Mouse (Mus musculus): ENCODE measurements around the gene Soat2. TPM values are rescaled to one million over a fixed set of nuclear protein-coding genes. Genes with fewer than 3 reads are reported as not detected.

The Soat2 gene
- 0.55 and 1.2 TPM in 2 replicates for total RNA-seq (2021)
- long read RNA-seq, transcript Soat2-201 (15 exons, 2,208 nt), result major isoform, 24 of 28 reads
- long read RNA-seq, partial matches to known transcripts, result 2 of 28 reads
- long read RNA-seq, other reads (novel, unspliced or antisense), result 2 of 28 reads

DNA sequence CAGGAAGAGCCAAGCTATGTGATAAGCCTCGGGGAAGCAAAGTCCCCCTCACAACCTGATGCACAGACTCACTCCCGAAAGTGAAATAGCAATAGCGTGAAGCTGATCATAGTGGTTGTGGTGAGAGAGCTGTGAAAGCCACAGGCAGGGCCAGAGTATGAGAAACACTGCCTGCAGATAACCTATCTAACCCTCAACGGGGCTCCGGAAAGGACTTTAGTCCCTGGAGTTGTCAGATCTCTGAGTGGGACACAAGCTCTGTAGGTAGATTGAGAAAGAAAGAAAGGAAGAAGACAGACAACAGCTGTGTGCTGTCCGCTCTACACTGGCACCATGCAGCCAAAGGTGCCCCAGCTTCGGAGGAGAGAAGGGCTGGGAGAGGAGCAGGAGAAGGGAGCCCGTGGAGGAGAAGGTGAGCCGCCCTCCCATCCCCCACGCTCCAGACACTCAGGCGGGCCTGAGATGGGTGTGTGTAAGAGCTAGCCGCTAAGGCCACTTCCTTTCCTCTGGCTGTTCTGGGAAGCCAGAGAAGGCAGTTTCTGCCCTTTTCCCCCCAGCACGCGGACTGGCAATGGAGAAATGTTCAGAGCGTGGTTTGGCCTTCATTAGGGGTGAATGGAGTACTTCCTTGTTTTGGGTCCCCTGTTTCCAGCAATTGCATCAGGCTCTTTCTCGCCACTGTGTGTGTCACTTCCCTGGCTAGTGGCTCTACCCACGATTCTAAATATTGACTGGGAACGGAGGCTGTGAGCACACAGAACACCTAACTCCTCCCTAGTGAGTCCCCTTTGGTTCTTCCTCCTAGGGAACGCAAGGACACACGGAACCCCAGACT is at the start of gene Soat2:
Soat2 (plus strand) TSS at position 226 of the 835 bp plus-strand sequence.
- no peak for DNase-seq

DNA sequence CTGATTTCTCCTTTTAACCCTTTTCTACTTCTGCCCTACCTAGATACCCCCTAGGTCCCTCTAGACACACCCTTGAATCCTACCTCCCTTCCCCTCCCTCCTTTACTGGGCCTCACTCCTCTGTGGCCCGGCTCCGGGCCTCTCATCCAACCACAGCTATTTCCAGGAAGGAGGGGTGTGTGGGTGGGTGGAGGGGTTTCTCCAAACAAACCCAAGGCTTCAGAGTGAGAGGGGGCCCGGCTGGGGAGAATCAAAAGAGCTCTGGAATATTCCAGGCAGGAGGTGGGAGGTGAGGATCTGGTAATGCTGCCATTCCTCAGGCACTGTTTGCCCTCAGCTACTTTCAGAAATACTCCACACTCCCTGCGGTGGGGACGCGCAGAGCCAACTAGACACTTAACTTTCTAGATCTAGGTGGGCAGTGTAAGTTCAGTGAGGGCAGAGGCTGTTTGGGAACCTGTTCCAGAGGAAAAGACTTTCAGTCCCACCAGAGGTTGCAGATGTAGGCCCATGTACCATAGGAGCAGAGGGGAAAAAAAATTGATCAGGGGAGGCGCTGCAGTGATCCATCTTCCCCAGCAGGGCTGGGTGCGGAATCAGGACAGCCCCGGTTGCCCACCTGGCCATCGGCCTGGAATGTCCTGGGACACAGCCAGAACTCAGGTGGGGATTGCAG is 49.2 kb upstream of the Soat2 start:
- DNase-seq, result no peak

DNA sequence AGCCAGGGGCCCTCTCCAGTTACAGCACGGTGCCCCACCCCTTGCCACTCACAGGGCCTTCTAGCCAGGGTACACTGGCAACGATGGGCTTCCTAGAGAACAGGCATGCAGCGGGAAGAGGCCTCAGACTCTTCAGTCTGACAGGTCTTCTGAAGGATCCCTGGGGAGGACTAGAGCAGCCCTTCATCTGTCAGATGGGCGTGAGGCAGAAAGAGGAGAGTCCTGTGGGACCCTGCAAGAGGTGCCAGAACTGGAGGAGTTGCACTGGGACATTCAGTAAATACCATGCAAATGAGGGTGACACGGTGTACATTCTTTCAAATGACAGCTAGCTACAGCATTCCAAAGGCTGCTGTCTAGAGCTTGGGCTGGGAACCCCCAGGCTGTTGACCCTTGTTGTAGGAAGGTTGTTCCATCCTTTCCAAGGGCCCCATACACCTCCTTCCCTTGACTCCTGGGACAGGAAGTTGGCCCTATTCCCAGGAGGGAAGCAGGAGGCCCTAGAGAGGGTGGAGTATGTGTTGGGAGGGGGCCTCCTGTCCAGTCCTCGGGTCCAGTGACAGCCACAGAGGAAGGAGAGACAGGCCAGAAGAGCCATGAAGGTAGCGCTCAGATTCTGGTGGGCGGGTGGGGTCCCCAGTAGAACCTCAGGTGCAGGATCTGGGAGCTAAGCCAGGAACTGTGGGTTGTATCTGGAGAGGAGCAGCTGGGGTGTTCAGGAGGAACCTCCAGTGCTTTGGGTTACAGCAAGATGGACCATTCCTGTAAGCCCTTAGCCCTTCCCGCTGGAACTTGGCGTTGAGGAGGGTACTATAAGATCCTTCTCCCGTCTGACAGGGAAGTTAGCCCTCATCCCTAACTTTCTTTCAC is 48.4 kb upstream of the Soat2 start:
- DNase-seq, result no peak

DNA sequence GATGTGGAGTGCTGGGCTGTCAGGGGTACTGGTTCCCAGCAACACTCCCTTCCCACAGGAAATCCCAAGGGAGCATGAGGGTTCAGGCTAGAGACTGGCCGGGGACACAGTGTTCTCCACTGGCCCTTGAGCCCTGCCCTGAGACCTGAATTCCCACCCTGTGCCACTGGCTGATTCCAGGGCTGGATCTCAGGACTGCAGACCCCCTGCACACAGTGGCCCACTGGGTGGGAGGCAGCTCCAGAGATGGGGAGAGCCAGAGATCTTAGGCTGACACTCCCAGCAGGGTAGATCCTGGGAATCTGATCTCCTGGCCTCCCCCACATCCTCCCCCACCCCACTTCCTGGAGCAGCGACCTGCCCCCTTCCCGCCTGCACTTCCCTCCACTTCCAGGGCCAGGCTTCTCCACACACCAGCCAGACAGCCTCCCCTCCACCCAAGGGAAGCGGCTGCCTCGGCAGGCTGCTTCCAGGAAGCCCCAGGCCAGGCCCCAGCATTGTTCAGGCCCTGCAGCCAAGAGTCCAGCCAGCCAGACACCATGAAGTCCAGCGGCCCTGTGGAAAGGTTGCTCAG is 47.7 kb upstream of the Soat2 start:
- DNase-seq, result peak; percentile 58

DNA sequence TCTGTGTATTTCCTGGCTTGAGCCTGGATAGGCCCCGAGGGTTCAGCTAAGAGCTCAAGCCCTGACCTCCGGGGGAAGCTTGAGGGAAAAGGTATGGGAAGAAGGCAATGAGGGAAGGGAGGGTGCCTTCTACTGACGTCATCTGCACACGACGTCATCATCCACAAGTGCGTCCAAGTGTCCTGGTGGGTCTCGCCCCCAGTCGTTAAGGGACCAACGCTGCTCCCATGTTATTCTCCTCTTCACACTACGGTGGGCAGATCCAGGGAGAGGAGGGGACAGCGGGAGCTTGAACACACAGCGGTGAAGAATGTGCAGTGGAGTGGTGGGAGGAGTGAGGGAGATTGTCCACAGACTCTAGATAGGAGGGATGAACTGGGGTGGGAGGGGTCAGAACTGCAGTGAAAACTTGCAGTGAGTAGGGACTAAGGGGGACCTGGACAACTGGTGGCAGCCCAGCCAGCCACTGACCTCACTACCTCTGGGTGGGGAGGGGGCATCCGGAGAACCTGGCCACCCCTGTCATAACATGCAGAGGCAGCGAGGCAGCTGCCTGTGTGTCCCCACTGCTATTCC is 46.9 kb upstream of the Soat2 start:
- no peak for DNase-seq

DNA sequence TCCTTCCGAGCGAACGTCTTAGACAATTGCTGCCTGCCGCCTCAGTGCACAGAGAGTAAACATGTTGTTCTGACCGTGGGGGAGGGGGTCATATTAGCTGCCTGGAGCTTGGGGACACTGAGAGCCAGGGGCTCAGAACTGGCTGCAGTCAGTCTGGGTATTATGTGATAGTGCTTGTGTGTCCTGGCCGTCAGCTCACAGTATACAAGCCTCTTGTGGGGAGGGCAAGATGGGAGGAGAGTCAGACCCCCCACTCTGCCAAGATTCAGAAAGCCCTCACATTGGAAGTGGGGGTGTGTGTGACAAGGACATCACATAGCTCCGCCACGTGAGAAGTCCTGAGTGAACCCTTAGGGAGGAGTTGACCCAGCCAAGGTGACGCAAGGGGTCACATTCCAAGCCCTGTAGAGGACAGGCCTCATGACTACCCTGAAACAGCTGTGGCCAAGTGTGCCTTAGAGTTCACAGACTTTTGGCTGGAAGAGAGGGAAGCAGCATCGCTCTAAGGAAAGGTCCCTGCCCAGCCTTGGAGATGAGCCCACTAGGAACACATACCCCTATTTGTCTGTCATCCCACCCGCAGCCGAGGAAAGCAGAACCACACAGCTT is 46.3 kb upstream of the Soat2 start:
- DNase-seq, result peak; percentile 71

DNA sequence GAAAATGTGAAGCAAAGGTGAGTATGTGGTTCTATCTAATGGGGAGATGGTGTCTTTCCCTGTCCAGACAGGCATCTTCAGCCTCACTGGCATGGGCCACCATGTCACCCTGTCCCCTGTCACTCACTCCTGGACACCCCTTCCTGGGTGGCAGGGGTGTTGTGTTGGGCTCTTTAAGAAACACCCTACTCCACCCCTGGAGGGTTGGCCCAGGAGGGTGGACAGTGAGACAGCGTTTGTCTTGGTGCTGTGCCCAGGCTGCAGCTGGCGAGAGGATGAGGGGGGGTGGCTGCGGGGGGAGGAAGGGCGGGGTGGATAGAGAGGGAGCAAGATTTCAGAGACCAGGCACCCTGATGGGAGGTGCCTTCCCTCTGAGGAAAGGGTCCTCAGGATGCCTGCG is 45.0 kb upstream of the Soat2 start:
- peak; percentile 79 for DNase-seq

DNA sequence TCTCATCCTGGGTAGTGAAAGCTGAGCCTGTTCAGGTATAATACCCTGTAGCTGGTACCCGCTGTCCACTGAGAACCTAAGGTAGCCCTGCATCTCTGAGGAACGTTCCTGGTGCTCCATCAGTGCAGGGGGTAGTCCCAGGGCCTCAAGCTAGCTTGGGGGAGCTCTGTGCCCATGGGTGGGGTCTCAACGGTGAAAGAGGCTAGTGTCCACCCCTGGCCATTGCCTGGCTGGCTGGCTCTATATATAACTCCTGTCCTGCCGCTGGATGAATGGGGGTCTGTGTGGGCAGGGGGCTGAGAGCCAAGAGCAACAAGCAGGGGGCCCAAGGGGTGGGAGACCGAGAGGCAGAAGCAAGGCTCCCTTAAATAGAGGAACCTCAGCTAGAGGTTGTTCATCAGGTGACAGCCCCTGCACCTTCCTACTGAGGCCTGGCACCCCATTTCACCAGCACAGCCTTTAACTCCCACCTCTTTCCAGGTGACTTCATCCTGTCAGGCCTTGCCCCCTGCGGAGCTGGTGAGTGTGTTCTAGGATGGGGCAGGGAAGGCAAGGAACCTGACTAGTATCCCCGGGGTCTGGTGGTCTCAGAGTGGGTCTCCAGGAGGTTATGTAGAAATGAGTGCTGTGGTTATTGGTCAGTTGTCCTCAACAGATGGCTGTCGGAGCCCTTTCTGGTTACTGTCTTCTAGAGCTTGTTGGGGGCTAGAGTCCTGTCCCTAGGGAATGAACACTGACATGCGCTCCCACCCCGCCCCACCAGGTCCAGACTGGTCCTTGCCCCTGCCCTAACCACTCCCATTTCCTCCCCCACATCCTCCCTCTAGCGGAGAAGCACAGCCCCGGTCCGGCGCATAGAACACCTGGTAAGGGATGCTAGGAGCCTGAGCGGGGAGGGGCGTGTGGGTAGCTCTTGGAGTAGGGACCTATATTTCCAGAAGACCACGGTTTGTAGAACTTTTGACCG is 44.3 kb upstream of the Soat2 start:
- DNase-seq, result no peak

DNA sequence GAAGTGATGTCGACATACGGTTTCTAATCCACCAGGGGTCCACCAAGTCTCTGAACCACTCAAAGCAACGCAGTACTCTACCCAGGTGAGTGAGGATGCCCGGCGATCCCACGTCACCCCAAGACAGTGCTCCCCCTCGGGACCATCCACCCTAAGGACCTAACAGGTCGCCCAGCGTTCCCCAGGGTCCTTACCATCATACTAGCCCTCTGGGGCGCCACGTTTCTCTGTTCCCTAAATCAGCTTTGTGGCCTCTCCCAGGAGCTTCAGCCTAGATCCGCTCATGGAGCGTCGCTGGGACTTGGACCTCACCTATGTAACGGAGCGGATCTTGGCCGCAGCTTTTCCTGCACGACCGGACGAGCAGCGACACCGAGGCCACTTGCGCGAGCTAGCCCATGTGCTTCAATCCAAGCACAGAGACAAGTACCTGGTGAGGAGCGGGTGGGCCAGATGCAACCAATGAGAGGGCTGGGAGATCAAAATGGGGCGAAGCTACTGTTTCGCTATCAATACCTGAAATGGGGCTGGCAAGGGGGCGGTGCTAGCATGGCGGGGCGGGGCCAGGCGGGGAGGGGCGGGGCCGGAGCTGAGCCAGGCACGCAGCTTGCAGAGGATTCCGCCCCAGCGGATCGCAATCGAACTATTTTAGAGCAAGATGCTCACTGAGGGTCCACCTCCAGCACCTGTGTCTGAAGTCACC is 43.4 kb upstream of the Soat2 start:
- DNase-seq, result peak; percentile 54

DNA sequence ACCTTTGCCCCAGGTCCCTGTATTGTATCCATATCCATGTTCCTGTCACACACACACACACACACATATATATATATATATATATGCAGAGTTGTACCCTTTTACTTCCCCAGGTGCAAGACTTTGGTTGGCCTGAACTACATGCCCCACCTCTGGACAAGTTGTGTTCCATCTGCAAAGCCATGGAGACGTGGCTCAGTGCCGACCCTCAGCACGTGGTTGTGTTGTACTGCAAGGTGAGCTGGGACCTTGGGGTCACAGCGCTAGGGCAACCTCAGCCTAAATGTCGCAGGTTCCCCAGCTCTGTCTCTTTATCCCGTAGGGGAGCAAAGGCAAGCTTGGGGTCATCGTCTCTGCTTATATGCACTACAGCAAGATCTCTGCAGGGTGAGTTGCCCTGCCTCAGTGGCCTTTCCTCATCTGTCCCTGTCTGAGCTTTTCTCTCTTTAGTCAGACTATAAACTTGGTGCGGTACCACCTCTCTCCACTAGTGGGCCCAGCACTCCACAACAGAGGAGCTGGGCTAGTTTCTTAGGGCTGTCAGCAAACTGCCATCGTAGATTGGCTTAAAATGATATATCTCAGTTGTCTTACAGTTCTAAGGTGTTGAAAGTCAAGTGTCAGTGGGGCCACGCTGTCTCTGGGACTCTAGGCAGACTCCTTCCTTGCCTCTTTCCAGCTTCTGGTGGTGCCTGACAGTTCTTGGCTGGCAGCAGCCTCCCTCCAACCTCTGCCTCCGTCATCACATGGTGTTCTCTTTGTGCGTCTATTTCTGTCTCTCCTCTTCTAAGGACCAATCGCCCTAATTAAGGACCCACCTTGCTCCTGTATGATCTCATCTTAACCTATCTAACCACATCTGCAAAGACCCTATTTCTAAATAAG is 42.4 kb upstream of the Soat2 start:
- peak; percentile 72 for DNase-seq

DNA sequence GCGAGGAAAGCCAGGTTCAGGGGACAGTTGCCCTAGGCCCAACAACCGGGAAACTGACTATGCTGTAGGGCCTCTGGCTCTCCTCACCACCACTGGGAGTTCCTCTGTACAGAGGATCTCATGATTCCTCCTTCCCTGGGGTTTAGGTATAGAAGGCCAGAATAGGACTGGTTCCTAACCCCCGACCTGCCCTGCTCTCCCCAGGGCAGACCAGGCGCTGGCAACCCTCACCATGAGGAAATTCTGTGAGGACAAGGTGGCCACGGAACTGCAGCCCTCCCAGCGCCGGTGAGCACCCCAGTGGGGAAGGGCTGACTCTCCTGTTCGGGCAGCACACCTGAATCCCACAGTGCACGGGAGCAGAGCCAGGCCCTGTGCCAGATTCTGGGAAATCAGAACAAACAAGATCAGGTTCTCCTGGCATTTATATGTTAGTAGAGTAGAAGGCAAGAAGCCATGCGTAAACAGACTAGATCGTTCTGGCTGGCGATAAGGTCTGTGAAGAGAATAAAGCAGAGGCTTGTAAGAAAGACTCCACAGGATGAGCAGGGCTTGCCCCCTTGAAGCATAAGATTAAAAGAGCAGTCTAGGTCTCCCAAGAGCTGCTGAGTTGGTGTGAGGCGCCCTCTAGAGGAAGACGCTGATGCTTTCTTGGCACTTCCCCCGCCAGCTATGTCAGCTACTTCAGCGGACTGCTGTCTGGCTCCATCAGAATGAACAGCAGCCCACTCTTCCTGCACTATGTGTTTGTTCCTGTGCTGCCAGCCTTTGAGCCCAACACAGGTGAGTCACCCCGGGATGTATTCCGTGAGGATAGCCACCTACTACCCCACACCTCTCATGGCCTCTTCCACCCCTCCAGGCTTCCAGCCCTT is 41.4 kb upstream of the Soat2 start:
- DNase-seq, result peak; percentile 71

DNA sequence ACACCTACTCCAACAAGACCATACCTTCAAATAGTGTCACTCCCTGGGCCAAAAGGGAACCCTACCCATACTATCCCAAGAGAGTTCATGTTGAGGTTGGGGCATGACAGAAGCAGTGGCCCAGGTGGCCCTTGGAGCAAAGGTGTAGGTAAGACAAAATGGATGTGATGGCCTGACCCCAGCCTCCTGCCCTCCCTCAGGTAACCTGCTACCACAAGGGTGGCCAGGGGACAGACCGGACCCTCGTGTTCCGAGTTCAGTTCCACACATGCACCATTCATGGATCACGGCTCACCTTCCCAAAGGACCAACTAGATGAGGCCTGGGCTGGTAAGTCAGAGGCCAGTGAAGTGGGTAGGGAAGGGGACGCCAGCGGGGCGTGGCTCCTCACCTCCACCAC is 40.1 kb upstream of the Soat2 start:
- DNase-seq, result no peak

DNA sequence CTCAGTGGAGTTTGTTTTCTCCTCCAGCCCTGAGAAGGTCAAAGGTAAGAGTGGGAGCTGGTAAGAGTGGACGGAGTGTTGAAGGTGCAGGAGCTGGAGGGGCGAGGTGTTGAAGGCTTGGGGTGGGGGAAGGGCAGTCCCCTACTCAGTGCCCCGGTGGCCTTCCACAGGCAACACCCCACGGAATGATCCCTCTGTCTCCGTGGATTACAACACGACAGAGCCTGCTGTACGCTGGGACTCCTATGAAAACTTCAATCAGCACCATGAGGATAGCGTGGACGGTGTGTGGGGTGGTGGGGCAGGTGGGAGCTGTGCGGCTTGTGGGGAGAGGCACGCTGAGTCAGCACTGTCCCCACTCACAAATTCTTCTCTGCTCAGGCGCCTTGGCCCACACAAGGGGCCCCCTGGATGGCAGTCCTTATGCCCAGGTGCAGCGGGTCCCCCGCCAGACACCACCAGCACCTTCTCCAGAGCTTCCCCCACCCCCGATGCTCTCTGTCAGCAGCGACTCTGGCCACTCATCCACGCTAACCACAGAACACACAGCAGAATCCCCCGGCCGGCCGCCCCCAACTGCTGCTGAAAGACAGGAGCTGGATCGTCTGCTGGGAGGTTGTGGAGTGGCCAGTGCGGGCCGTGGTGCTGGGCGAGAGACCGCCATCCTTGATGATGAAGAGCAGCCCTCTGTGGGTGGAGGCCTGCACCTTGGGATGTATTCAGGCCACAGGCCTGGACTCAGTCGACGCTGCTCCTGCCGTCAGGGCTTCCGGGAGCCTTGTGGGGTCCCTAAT is 39.4 kb upstream of the Soat2 start:
- no peak for DNase-seq

DNA sequence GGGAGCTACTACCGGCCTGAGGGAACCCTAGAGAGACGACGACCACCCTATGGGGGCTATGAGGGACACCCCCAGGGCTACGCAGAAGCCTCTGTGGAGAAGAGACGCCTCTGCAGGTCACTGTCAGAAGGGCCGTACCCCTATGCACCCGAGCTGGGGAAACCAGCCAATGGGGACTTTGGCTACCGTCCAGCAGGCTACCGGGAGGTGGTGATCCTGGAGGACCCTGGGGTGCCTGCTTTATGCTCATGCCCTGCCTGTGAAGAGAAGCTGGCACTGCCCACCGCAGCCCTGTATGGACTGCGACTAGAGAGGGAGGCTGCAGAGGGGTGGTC is 38.9 kb upstream of the Soat2 start:
- no peak for DNase-seq

DNA sequence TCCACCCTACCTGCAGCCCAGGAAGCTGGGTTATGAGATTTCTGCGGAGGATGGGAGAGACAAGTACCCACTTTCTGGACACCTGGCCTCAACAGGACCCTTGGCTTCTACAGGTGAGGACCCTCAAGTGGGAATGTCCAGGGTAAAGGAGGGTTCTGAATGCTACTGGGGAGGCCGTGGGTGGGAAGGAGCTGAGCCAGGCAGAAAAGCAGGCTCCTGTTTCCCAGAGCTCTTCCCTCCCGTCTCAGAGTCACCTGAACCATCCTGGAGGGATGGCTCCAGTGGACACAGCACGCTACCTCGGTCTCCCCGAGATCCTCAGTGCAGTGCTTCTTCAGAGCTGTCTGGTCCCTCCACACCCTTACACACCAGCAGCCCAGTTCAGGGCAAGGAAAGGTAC is 38.1 kb upstream of the Soat2 start:
- no peak for DNase-seq

DNA sequence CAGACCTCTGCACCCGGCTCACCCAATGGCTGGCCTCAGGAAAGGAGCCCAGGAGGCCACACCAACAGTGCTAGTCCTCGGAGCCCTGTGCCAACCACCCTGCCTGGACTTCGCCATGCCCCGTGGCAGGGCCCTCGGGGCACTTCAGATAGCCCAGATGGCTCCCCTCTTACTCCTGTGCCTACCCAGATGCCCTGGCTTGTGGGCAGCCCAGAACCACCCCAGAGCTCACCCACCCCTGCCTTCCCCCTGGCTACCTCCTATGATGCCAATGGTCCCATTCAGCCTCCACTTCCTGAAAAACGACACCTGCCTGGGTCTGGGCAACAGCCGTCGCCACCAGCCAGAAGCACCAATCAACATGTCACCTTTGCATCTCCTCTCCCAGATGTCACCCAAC is 37.5 kb upstream of the Soat2 start:
- no peak for DNase-seq

DNA sequence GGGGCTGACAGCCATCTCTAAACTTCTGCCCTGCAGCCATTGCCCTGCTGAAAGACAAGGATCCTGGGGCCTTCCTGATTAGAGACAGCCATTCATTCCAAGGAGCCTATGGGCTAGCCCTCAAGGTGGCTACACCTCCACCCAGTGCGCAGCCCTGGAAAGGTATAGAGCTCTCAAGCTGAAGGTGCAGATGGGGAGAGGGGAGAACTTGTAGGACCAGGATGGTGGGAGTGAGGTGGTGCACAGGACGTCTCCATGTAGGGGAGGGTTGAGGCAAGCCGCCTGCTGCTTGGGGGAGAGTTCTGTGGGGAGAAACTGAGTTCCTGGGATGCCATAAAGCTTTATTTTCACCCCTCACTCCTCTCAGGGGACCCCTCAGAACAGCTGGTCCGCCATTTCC is 36.7 kb upstream of the Soat2 start:
- no peak for DNase-seq

All from adrenal gland, postnatal 25 days (tissue).